Mouse (Mus musculus) mouse embryonic stem cell (cell line): ENCODE measurements around the gene Specc1.

Experiments used
- in situ Hi-C, 2 experiments: fragments of 300-500 bp; cut with MboI; formaldehyde crosslinking; loops; 1 replicate in 1 of 2; 3 replicates in 1 of 2; pipeline ENCODE4 v1.14.3; 2019 to 2020; ENCODE audit warnings: low sequenced_read_pairs in 2 of 2, low pct_unique_long_range_greater_than_20kb in 1 of 2, mixed read lengths in 1 of 2; ENCODE audit not compliant: unreplicated experiment in 1 of 2

Gene Specc1

DNA sequence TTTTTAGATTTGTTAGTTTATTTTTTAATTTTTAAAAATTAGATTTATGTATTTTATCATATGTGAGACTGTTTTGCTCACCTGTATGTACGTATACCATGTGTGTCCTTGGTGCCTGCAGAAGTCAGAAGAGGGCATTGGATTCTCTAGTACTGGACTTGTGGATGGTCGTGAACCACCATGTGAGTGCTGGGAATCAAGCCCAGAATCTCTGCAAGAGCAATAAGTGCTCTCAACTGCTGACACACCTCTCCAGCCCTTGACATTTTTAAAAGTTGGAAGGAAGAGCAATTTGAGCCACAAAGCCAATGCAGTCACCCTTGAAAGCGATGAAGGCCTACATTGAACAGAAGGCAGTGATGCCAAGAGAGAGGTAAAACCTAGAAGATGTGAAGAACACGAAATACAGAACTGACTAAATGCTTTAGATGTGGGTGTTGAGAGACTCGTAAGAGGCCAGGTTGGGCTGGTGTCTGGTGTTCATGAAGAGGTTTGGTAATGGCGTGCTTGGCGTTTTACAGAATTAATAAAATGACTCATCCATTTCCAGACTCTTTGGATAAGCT is 117.1 kb downstream of the Specc1 start:
- in situ Hi-C loops: no loop called here

DNA sequence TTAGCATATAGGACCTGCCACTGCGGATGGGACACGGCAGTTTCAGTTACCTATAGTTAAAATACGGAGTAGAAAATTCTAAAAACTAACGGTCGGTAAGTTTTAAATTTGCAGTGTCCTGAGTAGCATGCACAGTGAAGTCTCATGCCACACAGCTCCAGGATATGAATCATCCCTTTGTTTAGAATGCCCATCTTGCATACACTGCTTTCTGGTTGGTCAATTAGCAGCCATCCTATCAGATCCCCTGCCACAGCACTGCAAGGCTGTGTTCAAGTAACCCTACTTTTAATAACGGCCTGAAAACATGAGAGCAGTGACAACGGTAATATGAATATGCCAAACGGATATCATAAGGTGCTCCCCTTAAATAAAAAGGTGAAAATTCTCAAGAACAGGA is 118.0 kb downstream of the Specc1 start:
- in situ Hi-C loops: no loop called here

DNA sequence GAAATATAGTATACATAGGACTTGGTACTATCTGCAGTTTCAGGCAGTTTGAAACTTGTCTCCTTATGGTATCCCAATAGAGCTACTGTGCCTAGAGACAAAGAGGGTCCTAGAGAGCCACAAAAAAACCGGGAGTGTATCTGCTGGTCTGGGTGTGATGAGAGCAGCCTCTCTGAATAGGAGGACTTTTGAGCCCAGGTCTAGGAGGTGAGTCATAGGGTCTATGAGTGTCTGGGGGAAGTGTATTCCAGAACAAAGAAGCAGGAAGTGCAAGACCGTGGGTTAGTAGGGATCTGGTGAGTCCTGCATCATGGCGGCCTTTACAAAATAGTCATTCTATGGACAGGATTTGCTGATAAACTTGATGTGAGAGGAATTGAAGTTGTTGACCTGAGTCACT is 118.5 kb downstream of the Specc1 start:
- in situ Hi-C loops: no loop called here

DNA sequence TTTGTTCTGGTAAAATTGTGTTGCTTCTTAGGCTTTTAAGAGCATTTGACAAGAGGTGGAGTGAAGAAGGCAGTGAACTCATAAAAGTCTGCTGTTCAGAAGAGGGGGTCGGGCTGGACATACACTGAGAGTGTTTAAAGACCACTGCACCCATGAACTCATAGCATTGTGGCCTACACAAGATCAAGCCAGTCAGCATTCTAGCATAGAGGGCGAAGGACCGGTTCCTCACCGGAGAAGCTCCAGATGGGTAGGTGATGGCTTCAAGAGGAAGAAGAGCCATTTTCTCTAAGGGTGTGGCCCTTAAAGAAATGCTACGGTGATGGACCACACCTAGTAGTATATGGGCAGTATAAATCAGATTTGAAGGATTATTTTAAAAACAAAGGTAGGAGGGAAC is 119.0 kb downstream of the Specc1 start:
- in situ Hi-C loops: no loop called here

DNA sequence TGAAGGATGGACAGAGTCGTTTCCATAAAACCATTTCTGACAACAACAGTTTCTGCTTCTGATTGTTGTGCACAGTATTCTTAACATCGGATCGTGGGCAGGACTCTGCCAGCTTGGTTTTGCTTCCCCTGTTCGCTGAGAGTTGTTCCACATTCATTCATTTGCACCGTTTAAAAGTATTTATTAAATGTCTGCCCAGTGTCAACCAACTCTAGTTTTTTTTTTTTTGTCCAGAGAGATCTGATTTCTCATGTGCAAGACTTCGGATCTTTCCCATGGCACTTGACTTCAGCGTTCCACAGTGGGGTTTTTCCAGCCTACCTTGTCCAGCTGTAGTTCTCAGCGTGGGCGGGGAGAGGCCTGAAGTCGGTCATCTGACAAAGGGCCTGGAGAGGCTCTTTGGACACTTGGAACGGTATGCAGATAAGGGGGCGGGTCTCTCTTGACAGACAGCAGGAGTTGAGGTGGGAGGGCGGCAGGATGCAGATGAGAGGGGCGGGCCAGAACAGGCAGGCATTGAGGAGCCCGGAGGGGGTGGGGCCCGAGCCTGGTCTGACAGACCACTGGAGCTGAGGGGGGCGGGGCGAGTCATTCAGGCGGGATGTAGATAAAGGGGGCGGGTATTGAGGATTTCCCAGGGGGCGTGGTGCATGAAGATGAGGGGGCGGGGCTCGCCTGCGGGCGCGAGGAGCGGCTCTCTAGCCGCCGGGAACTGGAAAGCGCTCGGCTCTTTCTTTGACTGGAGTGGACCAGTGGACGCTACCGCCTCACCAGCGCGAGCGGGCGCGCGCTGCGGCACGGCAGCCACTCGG is 120.0 kb downstream of the Specc1 start:
- in situ Hi-C loops: no loop called here

DNA sequence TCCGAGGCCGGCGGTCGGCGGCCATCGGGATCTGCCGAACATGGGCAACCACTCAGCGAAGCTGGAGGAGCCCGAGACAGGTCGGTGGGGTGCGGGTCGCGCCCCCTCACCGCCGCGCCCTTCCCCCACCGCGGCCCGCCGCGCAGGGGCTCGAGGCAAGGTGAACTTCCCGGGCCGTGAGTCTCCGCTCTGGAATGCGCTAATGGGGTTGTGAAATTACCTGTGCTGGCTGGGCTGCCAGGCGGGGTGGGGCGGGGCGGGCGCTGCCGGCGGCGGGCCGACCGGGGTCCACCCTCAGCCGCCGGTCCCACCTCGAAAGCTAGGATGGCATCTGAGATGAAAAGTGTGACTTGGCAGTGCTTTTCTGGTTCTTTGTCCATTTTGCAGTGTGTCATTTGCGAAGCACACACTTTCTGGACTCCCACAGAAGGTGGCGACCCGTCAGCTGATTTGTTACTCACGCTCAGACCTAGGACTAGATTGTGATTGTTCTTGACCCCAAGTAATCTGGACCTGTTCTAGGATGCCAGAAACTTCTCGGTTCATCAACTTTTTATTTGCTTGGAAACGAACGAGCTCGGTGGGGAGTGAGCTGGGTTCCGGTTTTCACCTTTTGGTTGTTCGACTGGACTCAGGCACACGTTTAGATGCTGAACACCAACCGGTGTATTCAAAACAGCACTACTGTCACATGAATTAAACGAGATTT is 120.7 kb downstream of the Specc1 start:
- in situ Hi-C loops: no loop called here

DNA sequence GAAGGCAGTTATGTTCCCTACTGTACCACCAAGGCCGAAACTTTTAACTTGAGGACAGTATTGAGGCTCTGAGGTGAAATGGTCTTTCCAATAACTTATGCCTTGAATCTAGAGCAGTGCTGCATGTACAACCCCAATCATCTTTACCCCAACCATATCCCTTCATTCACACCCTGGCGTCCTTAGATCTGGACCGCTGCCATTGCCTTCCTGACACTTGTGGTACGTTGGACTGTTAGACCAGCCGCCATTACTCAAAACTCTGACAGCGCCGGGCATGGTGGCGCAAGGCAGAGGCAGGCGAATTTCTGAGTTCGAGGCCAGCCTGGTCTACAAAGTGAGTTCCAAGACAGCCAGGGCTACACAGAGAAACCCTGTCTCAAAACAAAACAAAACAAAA is 121.8 kb downstream of the Specc1 start:
- in situ Hi-C loops: no loop called here

DNA sequence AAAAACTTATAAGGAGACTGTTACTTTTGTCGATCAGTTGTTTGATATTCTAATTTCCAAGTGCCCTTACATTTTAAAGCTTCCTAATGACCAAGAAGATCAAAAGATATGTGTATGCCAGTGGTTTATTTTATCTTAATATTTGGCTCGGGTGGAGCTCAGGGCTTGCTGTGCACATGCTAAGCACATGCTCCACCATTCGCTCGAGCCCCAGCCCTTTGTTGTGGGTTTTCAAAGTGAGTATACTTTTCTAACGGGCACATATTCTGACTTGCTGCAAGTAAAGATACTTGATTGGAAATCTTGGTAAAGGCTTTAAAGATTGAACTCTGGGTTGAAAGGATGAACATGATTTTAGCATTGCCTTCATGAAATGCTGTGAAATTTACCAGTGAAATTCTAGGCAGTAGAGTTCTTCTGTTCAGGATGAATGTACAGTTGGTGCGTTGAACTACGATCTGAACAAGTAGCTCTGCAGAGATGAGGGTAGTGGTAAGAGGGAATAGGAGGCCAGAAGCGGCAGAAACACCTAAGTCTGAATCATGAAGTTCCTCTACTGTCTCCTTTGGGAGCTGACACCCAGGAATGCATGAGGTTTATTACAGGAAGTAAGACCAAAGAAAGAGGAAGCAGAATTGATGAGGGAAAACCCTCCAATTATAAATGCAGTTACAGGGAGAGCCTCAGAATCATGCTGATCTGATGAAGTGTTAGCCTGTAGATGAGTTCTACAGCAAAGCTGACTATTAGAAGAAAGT is 122.7 kb downstream of the Specc1 start:
- in situ Hi-C loops: no loop called here

DNA sequence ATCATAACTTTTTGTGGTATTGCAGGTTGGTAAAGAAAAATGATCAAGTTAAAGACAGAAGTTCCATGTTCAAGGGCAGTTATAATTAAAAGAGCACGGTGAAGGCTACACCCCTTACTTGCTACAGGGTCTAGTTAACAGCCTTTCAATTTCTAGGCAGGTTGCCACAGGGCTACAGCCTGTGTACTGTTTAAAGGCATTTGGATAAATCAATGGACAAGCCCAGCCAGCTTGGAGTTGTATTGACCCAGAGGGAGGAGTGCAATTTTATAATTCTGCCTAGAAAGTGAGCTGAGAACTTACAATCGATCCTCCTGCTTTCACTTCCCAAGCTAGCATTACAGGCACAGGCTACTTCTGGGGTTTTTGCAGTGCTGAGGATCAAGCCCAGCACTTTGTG is 123.9 kb downstream of the Specc1 start:
- in situ Hi-C loops: no loop called here

DNA sequence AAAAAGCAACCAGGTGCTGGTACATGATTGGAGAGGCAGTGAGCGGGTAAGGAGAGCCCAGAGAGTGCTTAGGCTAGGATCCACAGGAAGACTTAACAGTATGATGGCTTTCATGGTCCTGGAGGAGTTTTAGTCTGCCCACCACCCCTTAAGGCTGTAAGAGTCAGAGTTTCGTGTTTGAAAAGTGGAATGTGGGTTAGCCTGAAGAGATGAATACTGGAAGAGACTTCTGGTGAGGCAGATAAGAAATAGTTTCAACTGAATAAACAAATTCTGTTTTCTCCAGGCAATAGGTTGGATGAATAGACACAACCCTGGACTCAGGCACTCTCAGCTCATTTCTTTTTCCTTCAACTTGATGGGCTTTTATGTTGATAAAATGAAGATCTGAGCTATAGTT is 130.1 kb downstream of the Specc1 start:
- in situ Hi-C loops: no loop called here

DNA sequence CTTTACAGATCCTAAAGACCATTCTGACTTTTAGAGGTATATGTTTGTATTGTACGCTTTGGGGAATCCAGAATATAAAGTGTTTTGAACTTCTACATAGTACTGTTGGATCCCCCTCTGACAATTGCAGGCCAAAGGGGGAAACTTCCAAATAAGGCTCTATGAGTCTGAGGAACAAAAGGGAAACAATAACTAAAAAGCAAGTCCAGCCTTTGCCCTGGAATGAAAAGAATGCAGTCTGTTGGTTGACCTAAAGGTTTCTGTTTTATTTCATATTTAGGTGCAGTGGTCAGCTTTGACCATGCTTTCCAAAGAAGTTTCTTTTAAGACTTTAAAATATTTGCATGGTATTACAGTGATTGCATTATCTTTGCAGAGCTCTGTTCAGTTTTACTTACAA is 130.5 kb downstream of the Specc1 start:
- in situ Hi-C loops: no loop called here

DNA sequence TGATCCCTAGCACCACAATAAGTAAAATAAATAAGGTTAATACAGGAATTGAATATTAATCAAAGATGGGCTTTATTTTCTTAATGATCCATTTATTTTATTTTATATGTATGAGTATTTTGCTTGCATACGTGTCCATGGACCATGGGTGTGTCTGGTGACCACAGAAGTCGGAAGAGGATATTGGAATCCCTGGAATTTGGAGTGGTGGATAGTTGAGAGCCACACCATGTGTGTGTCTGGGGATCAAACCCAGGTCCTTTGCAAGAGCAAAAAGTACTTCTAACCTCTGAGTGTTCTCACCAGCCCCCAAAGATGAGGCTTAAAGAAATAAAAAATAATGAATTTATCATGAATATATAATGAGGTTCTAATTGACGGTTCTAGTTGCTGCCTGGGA is 132.1 kb downstream of the Specc1 start:
- in situ Hi-C loops: no loop called here

DNA sequence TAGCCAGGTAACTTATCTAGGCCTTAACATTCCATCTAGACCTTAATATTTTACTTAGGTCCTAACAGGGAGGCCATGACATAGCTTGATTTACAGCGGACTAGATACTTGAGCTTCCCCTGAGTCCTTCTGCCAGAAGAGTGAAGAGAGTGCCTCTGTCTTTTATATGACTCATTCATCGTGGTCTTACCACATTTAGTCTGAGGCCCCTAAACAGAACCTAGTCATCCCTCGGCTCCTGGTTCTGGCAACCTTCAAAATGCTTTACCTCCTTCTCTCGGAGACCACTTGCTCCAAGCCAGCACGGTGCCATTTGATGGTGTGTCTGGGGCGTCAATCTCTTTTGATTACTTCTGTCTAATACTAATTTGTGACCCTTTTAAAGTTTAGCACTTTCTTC is 133.8 kb downstream of the Specc1 start:
- in situ Hi-C loops: no loop called here

DNA sequence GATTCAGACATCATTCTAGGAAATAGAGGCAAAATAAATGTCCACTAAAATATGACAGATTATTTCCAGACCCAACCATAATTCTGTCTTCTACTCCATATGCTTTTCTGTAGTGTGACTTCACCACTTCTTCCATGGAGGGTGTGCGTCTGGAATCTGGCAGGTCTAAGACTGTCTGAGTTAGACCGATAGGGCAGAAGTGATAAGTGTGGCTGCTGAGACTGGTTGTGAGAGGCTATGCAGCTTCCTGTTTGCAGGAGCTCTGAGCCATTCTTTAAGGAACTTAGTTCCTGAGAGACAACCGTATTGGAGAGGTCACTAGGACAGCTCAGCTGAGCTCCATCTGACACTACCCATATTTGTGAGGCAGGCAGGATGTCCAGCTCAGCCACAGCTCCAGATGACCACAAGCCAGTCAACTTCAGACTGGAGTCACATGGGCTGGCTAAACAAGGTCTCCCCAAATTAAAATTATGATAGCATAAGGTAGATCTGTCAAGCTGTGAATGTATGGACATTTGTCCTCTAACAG is 146.9 kb downstream of the Specc1 start:
- in situ Hi-C loops: no loop called here

DNA sequence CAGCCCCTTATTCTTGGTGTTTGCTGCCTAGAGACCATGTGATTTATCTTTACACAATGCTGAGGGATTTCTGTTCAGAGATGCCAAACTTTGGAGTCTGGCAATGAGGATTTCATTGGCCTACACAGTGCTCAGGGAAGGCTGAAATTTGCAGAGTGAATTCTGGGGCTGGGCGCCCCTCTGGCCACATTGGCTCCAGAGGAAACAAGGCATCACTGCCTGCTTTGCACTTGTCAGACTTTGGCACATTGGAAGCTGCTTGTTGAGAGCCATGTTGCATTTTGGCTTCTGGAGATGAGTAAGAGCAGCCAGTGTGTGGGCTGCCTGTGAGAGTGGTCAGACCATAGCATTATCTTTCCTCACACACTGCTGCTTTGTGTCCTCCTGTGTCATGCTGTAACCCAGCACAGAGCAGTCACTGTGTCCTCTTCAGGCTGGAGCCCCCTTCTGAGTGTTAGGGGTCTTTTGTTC is 149.9 kb downstream of the Specc1 start:
- in situ Hi-C loops: no loop called here

DNA sequence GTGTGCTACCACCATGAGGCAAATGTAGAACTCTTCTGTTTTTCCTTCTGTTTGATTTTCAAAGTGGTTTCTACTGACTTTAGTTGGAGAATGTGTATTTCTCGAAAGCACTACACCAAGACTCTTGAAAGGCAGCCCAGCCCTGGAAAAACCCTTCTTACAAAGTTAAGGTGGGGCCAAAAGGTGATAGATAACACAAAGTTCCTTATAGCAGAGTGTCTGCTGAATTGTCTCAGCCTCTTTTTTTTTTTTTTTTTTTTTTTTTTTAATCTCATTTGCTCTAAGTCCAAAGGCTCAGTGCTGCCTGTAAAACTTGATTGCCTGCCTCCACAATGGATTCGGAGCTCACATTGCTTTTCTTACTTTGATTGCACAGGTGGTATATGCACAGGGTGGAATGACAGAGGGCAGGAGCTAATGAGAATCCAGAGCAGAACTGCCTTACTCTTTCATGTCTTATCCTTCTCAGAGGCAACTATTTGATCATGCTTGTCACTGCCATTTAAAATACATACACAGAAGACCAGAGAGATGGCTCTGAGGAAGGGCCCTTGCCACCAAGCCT is 150.8 kb downstream of the Specc1 start:
- in situ Hi-C loops: no loop called here

DNA sequence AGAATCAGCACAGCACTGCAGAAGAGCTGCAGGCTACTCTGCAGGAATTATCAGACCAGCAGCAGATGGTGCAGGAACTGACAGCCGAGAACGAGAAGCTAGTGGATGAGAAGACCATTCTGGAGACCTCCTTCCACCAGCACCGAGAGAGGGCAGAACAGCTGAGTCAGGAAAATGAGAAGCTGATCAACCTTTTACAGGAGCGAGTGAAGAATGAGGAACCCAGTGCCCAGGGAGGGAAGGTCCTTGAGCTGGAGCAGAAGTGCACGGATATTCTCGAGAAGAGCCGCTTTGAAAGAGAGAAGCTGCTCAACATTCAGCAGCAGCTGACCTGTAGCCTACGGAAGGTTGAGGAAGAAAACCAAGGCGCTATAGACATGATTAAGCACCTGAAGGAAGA is 162.0 kb downstream of the Specc1 start:
- in situ Hi-C loops: no loop called here

DNA sequence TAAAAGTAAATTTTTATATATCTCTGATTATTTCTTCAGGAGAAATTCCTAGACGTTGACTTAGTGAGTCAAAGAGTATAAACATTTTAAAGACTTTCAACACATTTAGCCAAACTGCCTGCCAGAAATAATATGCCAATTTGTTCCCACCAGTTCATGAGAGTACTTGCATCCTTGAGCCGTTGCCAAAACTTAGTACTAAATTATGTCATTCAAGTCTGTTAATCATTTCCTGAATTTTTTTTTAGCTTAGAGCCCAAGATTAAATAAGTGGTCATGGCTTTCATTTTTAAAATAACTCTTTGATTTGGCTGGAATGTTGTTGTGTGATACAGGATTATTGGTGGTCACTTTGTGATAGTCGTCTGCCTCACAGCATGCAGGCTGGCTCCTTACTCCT is 163.3 kb downstream of the Specc1 start:
- in situ Hi-C loops: no loop called here

DNA sequence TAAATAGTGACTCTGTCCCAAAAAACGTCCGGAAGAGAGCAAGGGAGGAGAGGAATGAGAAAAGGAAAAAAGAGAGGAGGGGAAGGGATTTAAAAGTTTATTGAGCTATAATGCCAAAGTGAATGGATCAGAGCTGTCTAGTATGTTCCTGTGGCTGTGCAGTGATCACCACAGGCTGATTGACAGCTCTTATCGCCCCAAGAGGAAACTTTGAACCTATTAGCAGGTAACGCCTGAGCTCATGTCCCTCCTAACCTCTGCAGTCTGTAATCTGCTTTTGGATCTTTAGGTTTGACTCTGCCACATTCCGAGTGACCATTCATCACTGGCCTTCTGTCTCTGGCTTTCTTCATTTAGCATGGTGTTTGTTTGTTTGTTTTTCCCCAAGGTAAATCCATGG is 164.8 kb downstream of the Specc1 start:
- in situ Hi-C loops: no loop called here
